Mouse (Mus musculus) layer of hippocampus, postnatal 36 days (tissue): ENCODE data around the gene Phkg1. TPM values are rescaled to one million over a fixed set of nuclear protein-coding genes. Genes with fewer than 3 reads are reported as not detected.
"Not testable (repeated sequence)": the region's sequence is repeated elsewhere in the genome, so short reads cannot be mapped to it uniquely, and the experiment has no call there.

ENCODE experiments used
- DNase-seq, 2 experiments: peaks; one replicate each; pipeline ENCODE4 v3.0.0; 2022
- total RNA-seq, 2 experiments: library from RNA; stranded (reverse); gene quantifications; 2 replicates each; pipeline ENCODE4 v1.2.3; 2021

The Phkg1 gene
- total RNA-seq, 2 experiments from 2014 or later: 23.0 to 23.1 TPM

GRCm38 (mm10) chr5:129907775-129908174 is 9.4 kb upstream of the Phkg1 start:
- no peak for DNase-seq

GRCm38 (mm10) chr5:129895198-129896088 is 2.9 kb downstream of the Phkg1 start, which contains the start of gene Zbed5:
Gene Zbed5 (plus strand): TSS chr5:129895723.
- DNase-seq: peak; percentile 85 to 87

GRCm38 (mm10) chr5:129890390-129890789 is 8.0 kb downstream of the Phkg1 start:
- not testable (repeated sequence) for DNase-seq

- peak; percentile 92 to 93 for DNase-seq
Measured at GRCm38 (mm10) chr5:129886911-129887636, 11.3 kb downstream of the Phkg1 start, which contains the start of gene Chchd2. Gene Chchd2 (minus strand): TSS chr5:129887470.

GRCm38 (mm10) chr5:129886271-129886670 is 12.1 kb downstream of the Phkg1 start:
- no peak for DNase-seq

- no peak for DNase-seq
Measured at GRCm38 (mm10) chr5:129879888-129880287, 18.5 kb downstream of the Phkg1 start.

GRCm38 (mm10) chr5:129878946-129879345 is 19.4 kb downstream of the Phkg1 start:
- DNase-seq: peak; percentile 27 to 50

- DNase-seq: peak; percentile 26 to 38
Measured at GRCm38 (mm10) chr5:129877731-129878455, 20.5 kb downstream of the Phkg1 start.

- no peak for DNase-seq
Measured at GRCm38 (mm10) chr5:129875098-129875497, 23.3 kb downstream of the Phkg1 start.

GRCm38 (mm10) chr5:129873942-129874341 is 24.4 kb downstream of the Phkg1 start:
- no peak for DNase-seq

- DNase-seq: no peak
Measured at GRCm38 (mm10) chr5:129871238-129871637, 27.1 kb downstream of the Phkg1 start.

GRCm38 (mm10) chr5:129869238-129869995 is 28.9 kb downstream of the Phkg1 start:
- no peak for DNase-seq

GRCm38 (mm10) chr5:129865841-129866240 is 32.5 kb downstream of the Phkg1 start:
- DNase-seq: no peak

GRCm38 (mm10) chr5:129864467-129864866 is 33.9 kb downstream of the Phkg1 start:
- peak; percentile 31 for DNase-seq

- DNase-seq: no peak
Measured at GRCm38 (mm10) chr5:129862325-129862724, 36.0 kb downstream of the Phkg1 start.

GRCm38 (mm10) chr5:129856414-129856813 is 41.9 kb downstream of the Phkg1 start:
- no peak for DNase-seq

- no peak for DNase-seq
Measured at GRCm38 (mm10) chr5:129855163-129855562, 43.2 kb downstream of the Phkg1 start.

- no peak for DNase-seq
Measured at GRCm38 (mm10) chr5:129847558-129847820, 50.9 kb downstream of the Phkg1 start.

GRCm38 (mm10) chr5:129846752-129847557 is 51.4 kb downstream of the Phkg1 start, which contains the start of gene Sumf2:
Gene Sumf2 (plus strand): TSS chr5:129846986.
- DNase-seq: peak; percentile 95

GRCm38 (mm10) chr5:129844848-129845247 is 53.5 kb downstream of the Phkg1 start:
- DNase-seq: no peak
